Mouse (Mus musculus): ENCODE results near the gene Thyn1.

Gene Thyn1

DNA sequence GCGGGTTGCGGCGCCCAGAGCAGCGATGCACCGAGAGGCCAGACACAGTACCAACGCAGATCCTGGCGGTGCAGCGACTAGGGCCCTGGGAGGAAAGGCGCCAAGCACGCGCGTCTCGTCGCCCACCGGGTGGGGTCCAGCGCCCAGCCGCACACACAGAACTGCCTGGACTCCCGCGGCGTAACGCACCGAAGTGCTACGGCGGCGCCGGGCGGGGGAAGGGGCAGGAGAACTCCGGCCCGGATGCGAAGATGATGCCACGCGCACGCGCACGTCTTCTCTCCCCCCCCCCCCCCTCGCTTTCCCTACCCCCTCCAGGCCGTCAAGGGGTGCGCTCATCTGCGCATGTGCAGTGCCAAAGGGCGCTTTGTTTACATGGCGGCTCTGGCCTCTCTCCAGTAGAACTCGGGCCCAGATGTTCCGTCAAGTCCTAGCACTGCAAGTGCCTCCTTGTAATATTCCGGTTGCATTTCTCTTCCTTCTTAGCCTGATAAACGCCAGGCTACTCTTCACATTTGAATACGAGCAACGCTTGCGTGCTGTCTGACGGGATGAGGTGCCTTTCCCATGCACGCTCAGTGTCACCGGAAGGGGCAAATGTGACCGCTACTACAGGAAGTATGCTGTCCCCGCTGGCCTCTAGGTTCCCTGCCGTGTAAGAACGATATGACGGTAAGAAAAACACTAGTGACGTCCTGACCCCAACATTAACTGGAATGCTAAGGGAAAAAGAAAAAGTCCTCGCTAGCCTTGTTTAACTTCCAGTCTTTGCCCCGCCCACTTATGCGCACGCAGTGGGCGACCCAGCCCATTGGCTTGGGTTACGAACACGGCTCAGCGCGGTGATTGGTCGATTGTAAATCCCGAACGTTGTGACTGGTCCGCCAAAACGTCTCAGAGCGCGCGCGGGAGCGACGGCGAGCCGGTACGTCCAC lies 30.6 kb downstream of the Thyn1 start, which contains the start of the genes Vps26b and Ncapd3:
Gene Vps26b (minus strand): TSS at position 238 of the 935 bp plus-strand sequence.
Gene Ncapd3 (plus strand): TSS at position 348 of the 935 bp plus-strand sequence.
- peak; percentile 96 for DNase-seq (ENCODE audit: low spot score)

DNA sequence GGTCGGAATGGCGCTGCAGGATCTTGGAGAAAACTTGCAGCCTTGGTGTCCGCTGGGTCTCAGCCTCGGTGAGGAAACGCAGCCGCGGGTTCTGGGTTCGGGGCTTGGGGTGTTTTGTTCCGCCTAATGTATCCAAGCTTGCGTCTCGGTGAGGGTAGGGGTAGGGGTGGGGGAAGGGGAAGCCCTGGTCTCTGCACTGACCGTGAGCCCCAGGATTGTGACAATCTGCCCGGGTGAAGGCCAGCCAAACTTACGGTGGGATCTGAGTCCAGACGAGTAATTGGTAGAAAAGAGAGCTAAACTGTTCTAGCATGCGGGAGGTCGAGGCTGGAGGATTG lies 31.2 kb downstream of the Thyn1 start:
- no peak for DNase-seq (ENCODE audit: low spot score)

DNA sequence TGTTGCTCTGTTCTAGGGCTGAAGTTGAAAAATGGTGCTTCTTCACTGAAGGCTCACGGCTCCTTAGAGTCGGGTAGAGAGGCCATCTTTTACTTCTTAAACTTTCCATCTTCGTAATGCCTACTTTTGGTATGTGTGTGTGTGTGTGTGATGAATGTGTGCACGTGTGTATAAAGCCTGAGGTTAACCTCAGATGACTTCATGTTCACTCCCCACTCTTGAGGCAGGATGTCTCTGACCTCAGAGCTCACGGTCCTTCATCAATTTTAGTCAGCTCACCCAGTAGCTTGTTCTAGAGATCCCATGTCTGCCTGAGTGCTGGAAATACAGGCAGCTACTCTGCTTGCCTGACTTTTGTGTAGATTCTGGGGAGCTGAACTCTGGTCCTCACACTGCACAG lies 44.4 kb downstream of the Thyn1 start:
- no peak for DNase-seq (ENCODE audit: low spot score)

DNA sequence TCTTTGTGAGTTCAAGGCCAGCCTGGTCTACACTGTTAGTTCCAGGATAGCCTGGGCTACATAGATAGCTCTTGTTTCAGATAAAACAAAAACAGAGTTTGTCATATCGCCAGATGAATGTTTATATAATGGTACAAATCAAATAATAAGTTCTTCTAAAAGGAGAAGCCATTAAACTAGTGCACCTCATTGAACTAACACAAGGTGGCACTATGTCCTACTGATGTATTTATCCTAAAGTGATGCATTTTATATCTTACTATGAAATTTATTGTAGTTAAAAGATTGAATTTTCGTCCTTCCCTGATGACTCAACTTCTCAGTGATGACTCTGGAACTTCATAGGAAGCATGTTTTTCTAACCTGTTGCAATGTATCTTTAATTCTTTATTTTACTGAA lies 50.0 kb downstream of the Thyn1 start:
- no peak for DNase-seq (ENCODE audit: low spot score)
